Mouse (Mus musculus): ENCODE data around the gene Ak1. TPM values are rescaled to one million over a fixed set of nuclear protein-coding genes. Genes with fewer than 3 reads are reported as not detected.

Gene Ak1
- total and polyA plus RNA-seq, 3 experiments: 1.4 to 3.9 (median 1.5) TPM

DNA sequence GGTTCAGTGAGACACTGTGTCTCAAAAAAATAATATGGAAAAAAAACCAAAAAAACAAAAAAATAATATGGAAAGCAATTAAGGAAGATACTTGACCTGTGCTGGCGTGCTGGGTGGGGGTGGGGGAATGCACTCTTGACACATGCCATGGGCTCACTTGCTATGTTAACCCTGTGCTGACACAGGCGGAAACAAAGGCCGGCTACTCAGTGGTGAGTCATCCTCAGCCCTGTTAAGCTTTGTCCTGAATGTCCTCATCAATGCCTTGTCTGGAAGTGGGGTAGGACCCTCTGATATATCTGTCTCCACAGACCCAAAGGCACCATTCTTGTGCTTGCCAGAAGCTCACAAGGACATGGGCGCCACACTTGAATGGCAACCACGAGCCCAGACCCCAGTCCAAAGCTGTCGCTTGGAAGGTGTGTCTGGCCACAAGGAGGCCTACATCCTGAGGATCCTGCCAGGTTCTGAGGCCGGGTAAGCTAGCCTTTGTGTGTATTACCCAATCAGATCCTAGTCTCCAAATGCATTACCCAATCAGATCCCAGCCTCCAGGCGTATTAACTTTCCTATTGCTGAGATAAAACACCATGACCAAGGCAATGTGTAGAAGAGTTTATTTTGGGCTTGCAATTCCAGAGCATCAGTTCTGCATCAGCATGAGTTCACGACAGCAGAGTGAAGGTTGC, 50.5 kb downstream of the Ak1 start:
- H3K4me2 ChIP-seq (ENCODE audit: insufficient read depth, low read depth, poor library complexity, severe bottlenecking): no peak overlapping the region
- H3K27ac ChIP-seq (ENCODE audit: insufficient read depth, low read depth): no peak overlapping the region
- in situ Hi-C loops (cut with MboI; ENCODE audit: low pct_ligation_motif_present, low pct_unique_long_range_greater_than_20kb, low sequenced_read_pairs): loop anchor here (5.0 kb wide), 1 partner anchor 40 kb away; no protein-coding TSS in a partner anchor
- peaks cover 11 to 16% of the 10 kb centered on the region in 2 experiments for H3K4me1 ChIP-seq (ENCODE audit: control insufficient read depth in 1 of 2, insufficient read depth in 2 of 2)
- no peak for DNase-seq (ENCODE audit: extremely low read depth)
- dilution Hi-C loops (cut with MboI; ENCODE audit: extremely low pct_ligation_motif_present, extremely low pct_unique_long_range_greater_than_20kb, low sequenced_read_pairs): no loop called here
- no peaks in the 10 kb centered on the region for H3K27me3 ChIP-seq (replicated peaks)
- H3K4me3 ChIP-seq (replicated peaks in 1 of 3; ENCODE audit: low read depth in 2 of 3, low read length in 2 of 3, poor library complexity in 1 of 3): no peak overlapping the region
- TF ChIP-seq JUND (conservative IDR thresholded peaks at IDR 0.05; ENCODE audit: low read depth, low read length) (no peak), CHD1 (IDR thresholded peaks at IDR 0.05; ENCODE audit: low read depth, low read length) (no peak), MAFK (IDR thresholded peaks at IDR 0.05; ENCODE audit: insufficient replicate concordance, low read length) (no peak), SMC3 (IDR thresholded peaks at IDR 0.05; ENCODE audit: low read depth, low read length) (no peak), BHLHE40 (IDR thresholded peaks at IDR 0.05; ENCODE audit: low read depth, low read length) (no peak), USF1 (IDR thresholded peaks at IDR 0.05; ENCODE audit: low read depth, low read length) (no peak), USF2 (conservative IDR thresholded peaks at IDR 0.05; ENCODE audit: low read depth, low read length) (no peak), JUN (IDR thresholded peaks at IDR 0.05; ENCODE audit: insufficient read depth, low read depth, low read length) (no peak), RAD21 (IDR thresholded peaks at IDR 0.05; ENCODE audit: low read depth, low read length) (no peak), IRF4 (IDR thresholded peaks at IDR 0.05; ENCODE audit: low read depth, low read length) (no peak), NRF1 (IDR thresholded peaks at IDR 0.05; ENCODE audit: low read depth, low read length) (no peak), POLR2A (IDR thresholded peaks at IDR 0.05; ENCODE audit: low read depth, low read length) (no peak), E2F4 (IDR thresholded peaks at IDR 0.05; ENCODE audit: insufficient replicate concordance, low read depth, low read length) (no peak), EP300 (IDR thresholded peaks at IDR 0.05; ENCODE audit: low read length) (no peak), CHD2 (IDR thresholded peaks at IDR 0.05; ENCODE audit: low read length) (no peak), MAX (IDR thresholded peaks at IDR 0.05; ENCODE audit: low read length) (no peak), ELF1 (IDR thresholded peaks at IDR 0.05; ENCODE audit: low read depth, low read length) (no peak)
- H3K9me3 ChIP-seq (replicated peaks; ENCODE audit: low read length): peaks cover 2% of the 10 kb centered on the region
- H3K9ac ChIP-seq (ENCODE audit: insufficient read depth, low read depth): no peak overlapping the region
- H3K36me3 ChIP-seq (replicated peaks in 1 of 2; ENCODE audit: control insufficient read depth in 1 of 2, insufficient read depth in 1 of 2, low read length in 1 of 2): no peaks in the 10 kb centered on the region
- H3K79me2 ChIP-seq (replicated peaks; ENCODE audit: control insufficient read depth, extremely low read depth, insufficient read depth, poor library complexity, severe bottlenecking): no peaks in the 10 kb centered on the region

DNA sequence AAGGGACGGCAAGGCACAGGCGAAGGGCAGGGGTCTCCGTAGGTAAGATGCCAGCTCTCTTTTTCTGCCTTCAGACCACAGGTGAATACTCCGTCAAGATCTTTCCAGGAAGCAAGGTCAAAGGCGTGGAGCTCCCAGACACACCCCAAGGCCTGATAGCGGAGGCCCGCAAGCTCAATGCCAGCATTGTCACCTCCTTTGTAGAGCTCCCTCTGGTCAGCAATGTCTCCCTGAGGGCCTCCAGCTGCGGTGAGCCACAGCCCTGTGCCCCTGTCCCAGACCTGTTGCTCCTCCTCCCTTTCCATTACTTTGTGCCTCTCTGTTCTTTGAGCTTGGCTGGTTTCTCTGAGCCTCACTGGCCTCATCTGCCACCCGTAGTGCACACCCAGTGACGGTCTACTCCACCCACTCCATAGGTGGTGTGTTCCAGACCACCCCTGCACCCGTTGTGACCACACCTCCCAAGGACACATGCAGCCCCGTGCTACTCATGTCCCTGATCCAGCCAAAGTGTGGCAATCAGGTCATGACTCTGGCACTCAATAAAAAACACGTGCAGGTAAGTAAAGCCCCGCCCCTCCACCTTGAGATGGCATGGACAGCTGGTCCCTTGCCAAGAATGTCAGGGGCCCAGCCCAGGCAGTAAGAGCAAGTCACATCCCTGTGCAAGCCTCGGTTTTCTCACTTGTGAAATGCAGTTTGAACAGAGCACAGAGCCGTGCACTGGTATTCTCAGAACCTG, 51.8 kb downstream of the Ak1 start:
- H3K4me2 ChIP-seq (ENCODE audit: insufficient read depth, low read depth, poor library complexity, severe bottlenecking): no peak overlapping the region
- peaks cover 5% of the 10 kb centered on the region for H3K9me3 ChIP-seq (replicated peaks; ENCODE audit: low read length)
- peaks cover 0 to 5% of the 10 kb centered on the region in 2 experiments for H3K36me3 ChIP-seq (replicated peaks in 1 of 2; ENCODE audit: control insufficient read depth in 1 of 2, insufficient read depth in 1 of 2, low read length in 1 of 2)
- H3K27ac ChIP-seq (ENCODE audit: insufficient read depth, low read depth): no peak overlapping the region
- DNase-seq (ENCODE audit: extremely low read depth): peak; percentile 10
- peaks cover 11% of the 10 kb centered on the region in 2 experiments for H3K4me1 ChIP-seq (ENCODE audit: control insufficient read depth in 1 of 2, insufficient read depth in 2 of 2)
- no peak overlapping the region for H3K4me3 ChIP-seq (replicated peaks in 1 of 3; ENCODE audit: low read depth in 2 of 3, low read length in 2 of 3, poor library complexity in 1 of 3)
- no peaks in the 10 kb centered on the region for H3K27me3 ChIP-seq (replicated peaks)
- no peaks in the 10 kb centered on the region for H3K79me2 ChIP-seq (replicated peaks; ENCODE audit: control insufficient read depth, extremely low read depth, insufficient read depth, poor library complexity, severe bottlenecking)
- in situ Hi-C loops (cut with MboI; ENCODE audit: low pct_ligation_motif_present, low pct_unique_long_range_greater_than_20kb, low sequenced_read_pairs) (loop anchor here (5.0 kb wide), 1 partner anchor 41 kb away; no protein-coding TSS in a partner anchor), dilution Hi-C loops (cut with MboI; ENCODE audit: extremely low pct_ligation_motif_present, extremely low pct_unique_long_range_greater_than_20kb, low sequenced_read_pairs) (no loop called here)
- no peak overlapping the region for H3K9ac ChIP-seq (ENCODE audit: insufficient read depth, low read depth)
- no peak for TF ChIP-seq ZKSCAN1 (IDR thresholded peaks at IDR 0.05; ENCODE audit: borderline replicate concordance, low read depth, low read length)
- TF ChIP-seq MXI1 (IDR thresholded peaks at IDR 0.05; ENCODE audit: low read depth, low read length): no peak
- TF ChIP-seq JUND (conservative IDR thresholded peaks at IDR 0.05; ENCODE audit: low read depth, low read length): no peak
- TF ChIP-seq TBP (conservative IDR thresholded peaks at IDR 0.05; ENCODE audit: low read depth, low read length): no peak
- no peak for TF ChIP-seq RAD21 (IDR thresholded peaks at IDR 0.05; ENCODE audit: low read depth, low read length)
- no peak for TF ChIP-seq RCOR1 (conservative IDR thresholded peaks at IDR 0.05; ENCODE audit: low read depth, low read length)
- no peak for TF ChIP-seq ZMIZ1 (IDR thresholded peaks at IDR 0.05; ENCODE audit: low read depth, low read length)
- no peak for TF ChIP-seq USF1 (IDR thresholded peaks at IDR 0.05; ENCODE audit: low read depth, low read length)
- TF ChIP-seq POLR2A (IDR thresholded peaks at IDR 0.05; ENCODE audit: low read depth, low read length): no peak
- no peak for TF ChIP-seq GABPA (IDR thresholded peaks at IDR 0.05; ENCODE audit: insufficient replicate concordance, low read depth, low read length)

Data from CH12.LX (cell line).